Mouse (Mus musculus) cerebellum, adult 11 months (tissue): ENCODE measurements around the gene Pik3cb.

Experiments used
- DNase-seq: peaks from one replicate; pipeline ENCODE4 v3.0.0; 2022

Pik3cb gene

DNA sequence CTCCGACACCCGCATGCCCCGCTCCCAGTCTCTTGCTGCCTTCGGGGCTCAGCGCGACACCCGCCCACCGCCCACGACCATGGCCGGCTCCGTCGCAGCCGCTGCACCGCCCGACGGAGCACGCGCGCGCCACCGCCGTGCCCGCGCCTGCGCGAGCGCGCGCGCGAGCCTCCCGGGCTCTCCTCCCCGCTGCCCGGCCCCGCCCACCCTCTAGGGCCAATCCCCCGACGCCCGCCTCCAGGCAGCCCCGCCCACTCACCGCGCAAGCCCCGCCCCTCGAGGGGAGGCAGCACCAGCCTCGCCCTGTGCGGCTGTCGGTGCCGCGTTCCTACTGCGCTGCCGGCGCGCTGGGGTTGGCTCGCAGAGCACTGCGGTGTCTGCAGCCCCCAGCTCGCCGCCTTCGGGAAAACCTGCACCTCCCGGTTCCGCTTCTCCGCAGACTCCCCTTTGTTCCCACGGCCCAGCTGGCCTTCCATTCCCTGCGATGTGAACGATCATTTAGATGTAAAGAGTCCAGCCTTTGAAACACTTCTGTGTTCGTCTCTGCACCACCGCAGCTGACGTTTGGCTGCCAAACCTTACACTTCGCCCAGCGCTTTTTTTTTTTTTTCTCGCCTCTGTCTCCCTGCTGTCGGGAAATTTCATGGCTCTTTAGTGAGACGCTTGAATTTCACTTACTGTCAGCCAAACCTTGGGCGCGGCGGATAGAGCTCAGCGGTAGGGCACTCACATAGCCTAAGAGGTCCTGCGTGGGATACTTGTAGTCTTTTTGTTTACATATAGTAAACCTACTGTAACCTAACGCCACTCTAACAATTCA lies at the start of gene Pik3cb:
Gene Pik3cb, minus strand, starts transcription at position 559 of the 820 bp plus-strand sequence.
- DNase-seq = peak; percentile 96

DNA sequence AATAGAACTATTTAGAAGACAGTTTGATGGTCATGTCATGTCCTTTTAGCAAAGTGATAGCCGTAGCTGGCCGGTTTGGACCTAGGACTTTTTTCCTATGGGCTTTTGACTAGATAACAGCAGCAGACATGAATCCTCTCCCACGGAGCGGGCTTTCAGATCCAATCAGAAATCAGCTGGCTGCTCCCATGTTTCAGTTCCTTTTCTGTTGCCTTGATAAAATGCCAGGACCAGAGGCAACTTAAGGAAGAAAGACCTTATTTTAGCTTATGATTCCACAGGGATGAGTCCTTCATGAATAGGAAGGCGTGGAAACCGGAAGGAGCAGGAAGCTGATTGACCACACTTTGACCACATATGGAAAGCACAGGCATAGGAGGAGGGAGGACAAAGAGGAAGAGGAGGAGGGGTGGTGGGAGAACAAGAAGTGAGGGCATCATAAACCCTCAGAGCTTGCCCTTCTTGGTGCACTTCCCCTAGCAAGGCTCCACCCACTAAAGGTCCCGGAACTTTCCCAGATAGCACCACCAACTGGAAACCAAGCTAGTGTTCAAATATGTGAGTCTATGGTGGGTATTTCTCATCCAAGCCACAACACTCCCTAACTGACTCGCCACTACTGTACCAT lies 42.7 kb upstream of the Pik3cb start:
- DNase-seq = no peak

- no peak for DNase-seq
Measured at GRCm38 (mm10) chr9:99182121-99182520, 41.7 kb upstream of the Pik3cb start.

- no peak for DNase-seq
Measured at GRCm38 (mm10) chr9:99180272-99180671, 39.9 kb upstream of the Pik3cb start.

- no peak for DNase-seq
Measured at GRCm38 (mm10) chr9:99178736-99179135, 38.3 kb upstream of the Pik3cb start.

DNA sequence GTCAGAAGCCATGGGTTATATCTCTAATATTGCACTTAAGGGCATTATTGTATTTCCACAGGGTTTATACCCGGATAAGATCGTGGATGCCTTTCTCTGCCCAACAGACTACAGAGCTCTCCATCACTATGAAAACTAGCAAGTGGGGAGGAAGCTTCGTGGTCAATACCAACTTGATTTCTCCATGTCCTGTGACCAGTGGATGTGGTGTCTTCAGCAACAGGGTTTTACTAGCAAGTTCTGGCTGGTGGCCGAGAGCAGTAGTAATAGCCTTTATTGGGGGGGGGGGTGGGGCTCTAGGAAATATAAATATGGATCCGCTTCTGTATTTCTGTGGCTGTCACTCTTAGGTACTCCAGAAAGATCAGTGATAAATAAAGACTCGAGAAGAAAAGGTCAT lies 35.4 kb upstream of the Pik3cb start:
- no peak for DNase-seq

GRCm38 (mm10) chr9:99172811-99173210 lies 32.4 kb upstream of the Pik3cb start:
- no peak for DNase-seq

- DNase-seq = no peak
Measured at GRCm38 (mm10) chr9:99171186-99171585, 30.8 kb upstream of the Pik3cb start.

DNA sequence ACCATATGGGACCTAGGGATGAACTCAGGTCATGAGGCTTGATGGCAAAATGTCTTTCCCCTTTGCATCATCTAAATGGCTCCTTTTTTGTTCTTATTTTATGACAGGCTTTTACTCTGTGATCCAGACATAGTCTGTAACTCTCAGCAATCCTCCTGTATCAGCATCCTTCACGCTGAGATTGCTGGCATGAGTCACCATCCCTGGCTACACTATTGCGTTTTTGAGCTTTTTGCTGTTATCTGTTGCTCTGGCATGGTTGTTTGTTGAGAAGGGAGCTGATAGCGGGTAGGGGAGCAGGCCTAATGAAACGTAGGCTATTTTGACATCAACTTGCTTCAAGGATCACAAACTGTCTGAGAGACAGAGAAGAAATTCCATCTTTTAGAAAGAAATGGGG lies 28.6 kb upstream of the Pik3cb start:
- DNase-seq = no peak

DNA sequence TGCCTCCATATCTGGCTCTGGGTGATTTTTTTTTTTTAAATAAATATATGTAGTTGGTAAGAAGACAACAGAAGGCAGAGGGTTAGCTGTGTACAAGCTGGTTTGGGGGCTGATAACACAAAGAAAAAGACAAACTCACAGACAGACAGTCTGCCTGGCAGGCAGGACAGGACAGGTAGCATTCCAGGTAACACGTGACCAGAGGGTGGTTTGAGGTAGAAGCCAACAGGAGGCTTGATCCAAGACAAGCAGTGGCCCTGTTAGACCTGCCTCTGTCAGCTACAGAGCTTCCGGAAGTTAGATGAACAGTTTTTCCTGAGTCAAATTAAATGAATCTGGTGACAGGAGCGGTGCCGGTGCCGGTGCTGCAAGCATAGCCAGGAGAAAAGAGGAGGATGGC lies 26.5 kb upstream of the Pik3cb start:
- DNase-seq = no peak

GRCm38 (mm10) chr9:99165956-99166355 lies 25.5 kb upstream of the Pik3cb start:
- DNase-seq = no peak

GRCm38 (mm10) chr9:99164664-99165226 lies 24.3 kb upstream of the Pik3cb start:
- DNase-seq = no peak

DNA sequence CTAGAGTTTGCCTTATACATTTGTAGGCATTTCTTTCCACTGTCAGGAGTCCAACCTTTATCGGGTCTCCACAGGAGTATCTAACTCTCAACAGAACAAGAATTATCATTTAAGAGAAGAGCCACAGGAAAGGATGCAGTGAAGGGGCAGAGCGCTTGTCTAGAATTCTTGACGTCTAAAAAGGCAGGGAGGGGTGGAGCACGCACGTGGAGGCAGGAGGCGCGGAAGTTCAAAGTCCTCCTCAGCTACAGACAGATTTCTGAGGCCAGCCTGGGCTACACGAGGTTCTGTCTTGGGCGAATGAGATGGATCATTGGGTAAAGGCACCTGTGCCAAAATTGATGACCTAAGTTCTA lies 23.7 kb upstream of the Pik3cb start:
- DNase-seq = no peak

- DNase-seq = no peak
Measured at GRCm38 (mm10) chr9:99163420-99164147, 23.2 kb upstream of the Pik3cb start.

DNA sequence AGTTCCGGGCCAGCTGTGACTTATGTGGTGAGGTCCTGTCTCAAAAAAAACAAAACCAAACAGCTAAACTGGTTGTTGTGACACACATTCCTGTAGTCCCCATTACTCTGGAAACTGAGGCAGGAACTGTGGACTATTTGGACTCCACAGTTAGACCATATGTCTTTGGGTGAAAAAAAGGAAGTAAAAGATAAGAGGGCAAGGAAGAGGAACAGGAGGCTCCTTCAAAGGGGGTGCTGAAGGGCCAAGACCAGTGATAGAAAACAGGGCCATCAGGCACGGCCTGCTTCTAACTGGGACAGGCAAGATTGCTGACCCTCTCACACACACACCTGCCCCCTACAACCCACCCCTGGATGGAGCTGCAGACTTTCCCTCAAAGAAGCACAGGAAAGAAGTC lies 22.4 kb upstream of the Pik3cb start:
- DNase-seq = no peak

DNA sequence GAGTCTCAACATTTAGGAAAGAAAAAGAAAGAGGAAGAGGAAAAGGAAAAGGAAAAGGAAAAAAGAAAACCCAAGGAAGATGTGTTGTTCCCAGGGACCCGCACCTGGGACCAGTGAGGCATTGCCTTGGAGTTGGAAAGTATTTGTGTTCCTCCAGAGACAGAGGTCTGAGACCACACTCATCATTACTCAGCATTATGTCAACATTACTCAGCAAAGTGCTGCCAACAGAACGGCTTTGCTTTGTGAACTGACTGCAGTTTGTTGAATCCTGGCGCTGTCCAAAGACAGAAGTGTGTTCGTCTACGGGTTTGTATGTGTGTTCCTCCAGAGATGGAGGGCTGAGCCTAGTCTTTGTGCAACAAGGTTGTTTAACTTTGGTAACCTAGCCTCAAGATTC lies 20.4 kb upstream of the Pik3cb start:
- no peak for DNase-seq

GRCm38 (mm10) chr9:99159932-99160331 lies 19.5 kb upstream of the Pik3cb start:
- no peak for DNase-seq

- DNase-seq = no peak
Measured at GRCm38 (mm10) chr9:99158708-99159107, 18.3 kb upstream of the Pik3cb start.

DNA sequence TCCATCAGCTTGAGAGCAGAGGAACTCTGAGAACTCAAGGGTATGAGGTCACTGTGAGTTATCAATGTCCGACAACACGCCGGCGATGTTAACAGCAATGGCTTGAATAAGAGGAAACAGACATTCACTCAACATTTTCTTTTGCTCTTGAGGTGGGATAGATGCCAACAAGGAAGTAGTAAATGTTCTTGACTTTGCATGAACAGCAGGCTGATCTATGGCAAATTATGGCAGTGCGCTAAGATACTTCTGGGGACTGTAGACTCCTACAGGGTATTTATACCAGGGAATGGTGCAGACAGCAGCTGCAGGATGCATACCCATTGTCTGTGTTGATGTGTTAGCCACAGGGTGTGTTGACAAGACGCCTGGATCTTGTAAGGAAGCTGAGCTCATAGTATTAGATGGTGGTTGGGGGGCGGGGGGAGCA lies 17.8 kb upstream of the Pik3cb start:
- DNase-seq = no peak

- no peak for DNase-seq
Measured at GRCm38 (mm10) chr9:99153655-99154054, 13.2 kb upstream of the Pik3cb start.

DNA sequence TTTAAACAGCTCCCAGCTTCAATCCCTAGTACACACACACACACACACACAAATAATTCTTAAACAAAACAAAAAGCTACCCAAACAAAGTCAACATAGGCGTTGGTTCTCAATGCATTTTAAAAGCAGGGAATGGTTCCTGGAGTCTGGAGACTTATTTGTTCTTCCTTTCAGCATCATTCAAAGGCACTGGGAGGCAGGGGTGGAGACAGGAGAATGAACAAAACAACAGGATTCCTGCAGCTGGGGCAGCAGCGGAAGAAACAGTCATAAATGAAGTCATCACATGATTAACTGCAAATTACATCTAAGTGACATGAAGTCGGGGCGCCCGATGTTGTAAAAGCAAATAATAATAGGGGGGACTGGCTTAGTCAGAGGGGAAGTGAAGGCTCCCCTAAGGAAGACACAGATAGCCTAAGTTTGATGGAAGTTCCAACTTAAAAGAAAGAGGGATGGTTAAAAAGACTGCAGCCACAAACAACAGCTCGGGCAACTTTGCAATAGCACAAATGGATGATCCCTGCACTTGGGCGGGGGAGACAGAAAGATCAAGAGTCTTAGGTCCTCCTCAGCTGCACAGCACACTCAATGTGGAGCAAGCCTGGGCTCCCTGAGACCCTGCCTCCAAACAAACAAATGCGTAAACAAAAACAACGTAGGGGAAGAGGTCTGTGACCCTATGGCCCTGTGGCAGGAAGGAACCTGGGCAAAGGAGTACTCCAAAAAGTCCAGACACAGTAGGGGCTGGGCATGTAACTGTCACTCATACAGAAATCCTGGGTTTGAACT lies 12.5 kb upstream of the Pik3cb start:
- DNase-seq = no peak

DNA sequence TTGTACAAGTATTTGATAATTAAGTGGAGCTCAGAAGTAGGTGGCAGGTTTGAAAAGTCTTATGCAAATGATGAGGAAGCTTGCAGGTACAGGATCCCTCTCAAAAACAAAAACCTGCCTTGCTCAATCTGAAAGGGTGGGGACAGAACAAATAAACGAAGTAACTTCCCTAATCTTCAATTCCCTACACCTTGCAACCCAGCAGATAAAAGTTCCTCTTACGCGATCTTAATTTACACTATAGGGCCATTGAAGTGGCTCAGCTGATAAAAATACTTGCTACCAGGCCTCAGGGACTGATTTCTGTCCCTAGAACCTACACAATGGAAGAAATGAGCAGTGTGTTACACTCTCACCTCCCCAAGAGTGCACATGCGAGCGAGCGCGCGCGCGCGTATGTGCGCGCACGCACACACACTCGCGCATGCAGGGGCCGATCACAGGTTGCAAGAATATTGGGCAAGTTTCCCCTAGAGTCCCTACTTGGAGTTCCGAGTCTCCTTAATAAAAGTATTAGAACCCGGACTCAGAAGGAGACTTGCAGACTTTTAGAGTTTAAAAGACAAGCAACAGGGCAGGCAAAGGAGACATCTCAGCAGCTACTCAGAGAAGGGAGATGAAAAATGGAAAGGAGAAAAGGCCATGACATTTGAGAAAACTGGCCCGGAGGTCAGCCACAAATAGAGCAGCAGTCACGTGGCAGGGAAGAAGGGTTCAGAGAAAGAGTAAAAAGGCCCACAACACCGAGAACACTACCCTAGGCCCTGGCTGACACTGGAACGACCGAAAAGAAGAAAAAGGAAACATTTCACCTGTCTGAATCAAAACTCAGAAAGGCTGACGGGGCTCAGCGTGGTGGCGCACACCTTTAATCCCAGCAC lies 6.7 kb upstream of the Pik3cb start:
- no peak for DNase-seq
